Comparison of ENCODE assay signal across 19 mouse cellular contexts in genomic region chr2:93129176-93129575, GRCm38 (mm10).
"Had no signal": no experiment of that assay in that cellular context is flagged by ENCODE, and none has a peak within 500 bp of the region (broad histone marks: within the 10 kb centered on the region; RNA-seq: fewer than 3 reads in every experiment).

No protein-coding gene starts in this region.

- DNase-seq: kidney, adult 2 months; kidney, postnatal 25 days; layer of hippocampus, adult 9-11 months; layer of hippocampus, postnatal 36 days; lung, adult 18-20 months; lung, postnatal 10 days; lung, postnatal 4 days; midbrain, embryonic 14.5 days; right cerebral cortex, adult 18-20 months; right cerebral cortex, postnatal 14 days; right cerebral cortex, postnatal 4 days; thymus, postnatal 36 days had no signal

- H3K36me3 ChIP-seq: lung, embryonic 15.5 days; stomach, embryonic 15.5 days had no signal

- H3K9ac ChIP-seq: liver, embryonic 14.5 days; lung, embryonic 15.5 days; stomach, embryonic 15.5 days had no signal

- H3K27ac ChIP-seq: kidney, postnatal 0 days; layer of hippocampus, adult 2 months; left cerebral cortex, adult 2 months; liver, embryonic 14.5 days; lung, embryonic 15.5 days; stomach, embryonic 15.5 days had no signal

- H3K27me3 ChIP-seq: lung, embryonic 15.5 days; stomach, embryonic 15.5 days had no signal

- H3K9me3 ChIP-seq: lung, embryonic 15.5 days; stomach, embryonic 15.5 days had no signal

- H3K4me2 ChIP-seq: liver, embryonic 11.5 days; lung, embryonic 15.5 days; stomach, embryonic 15.5 days had no signal

- H3K4me3 ChIP-seq: layer of hippocampus, adult 2 months; left cerebral cortex, adult 2 months; lung, embryonic 15.5 days; stomach, embryonic 15.5 days had no signal
